Mouse (Mus musculus): ENCODE data around the gene Olfr958. TPM values are rescaled to one million over a fixed set of nuclear protein-coding genes. Genes with fewer than 3 reads are reported as not detected.

The Olfr958 gene
- not detected for total RNA-seq (2018; cell fraction: chromatin; rRNA removed)
- total RNA-seq (2018; cell fraction: cytosol; rRNA removed): not detected
- total RNA-seq (2018; cell fraction: nucleus; rRNA removed): not detected
- polyA plus RNA-seq (2018): not detected in 3 replicates

DNA sequence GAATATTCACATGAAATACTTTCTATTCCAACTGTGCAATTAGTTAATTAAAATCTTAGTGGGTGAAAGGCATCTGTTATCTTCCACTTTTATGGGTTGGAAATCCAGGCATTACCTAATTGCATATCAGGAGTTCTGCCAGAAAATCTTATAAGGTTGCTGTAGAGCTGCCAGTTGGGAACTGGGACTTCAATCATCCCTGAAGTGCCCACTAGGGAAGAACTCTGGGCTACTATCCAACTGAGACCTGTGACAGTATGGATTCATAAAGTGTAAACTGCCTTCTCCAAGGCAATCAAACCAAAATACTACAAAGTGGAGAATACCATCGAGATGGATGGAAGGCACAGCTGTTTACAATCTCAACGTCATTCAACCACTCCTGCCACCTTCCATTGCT is at the start of gene Olfr958:
Olfr958 (minus strand) TSS at position 109 of the 400 bp plus-strand sequence.
- Histone ChIP-seq H3K79me2 (ENCODE audit: inconsistent target) (no peaks in the 10 kb centered on the region), H3K4me3 (ENCODE audit: inconsistent target) (no peak within 1 kb of the TSS), H3K27ac (no peak within 1 kb of the TSS), H3K36me3 (ENCODE audit: inconsistent target) (no peaks in the 10 kb centered on the region)
- WGBS (ENCODE audit: missing documents): 75% methylated on average over 2 of the region's 2 CpGs

DNA sequence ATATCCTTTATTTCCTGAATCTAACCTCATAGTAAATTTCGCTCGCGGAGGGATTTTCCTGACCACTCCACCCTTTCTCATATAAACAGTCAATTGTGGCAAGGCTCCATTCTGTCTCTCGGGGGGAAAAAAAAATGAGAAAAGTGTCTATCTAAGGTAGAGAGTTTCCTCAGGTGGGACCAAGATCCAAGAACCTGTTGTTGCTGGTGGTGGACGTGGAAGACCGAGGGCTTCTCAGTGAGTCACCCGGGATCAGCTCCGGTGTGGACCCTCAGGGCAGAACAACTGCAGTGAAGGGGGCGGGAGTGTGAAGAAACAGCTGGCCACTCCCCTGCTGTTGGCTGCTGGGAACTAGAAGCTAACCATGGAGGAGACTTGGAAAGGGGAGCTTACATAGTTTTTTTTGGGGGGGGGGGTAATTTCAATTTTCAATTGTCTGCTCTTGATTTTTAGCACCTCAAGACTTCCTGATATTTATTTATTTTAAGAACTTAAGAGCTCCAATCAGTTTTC is 49.5 kb upstream of the Olfr958 start:
- 11% methylated on average over 9 of the region's 9 CpGs for WGBS (ENCODE audit: missing documents)
- Histone ChIP-seq H3K4me3 (ENCODE audit: inconsistent target) (no peak overlapping the region), H3K27ac (no peak overlapping the region), H3K36me3 (ENCODE audit: inconsistent target) (no peaks in the 10 kb centered on the region), H3K79me2 (ENCODE audit: inconsistent target) (no peaks in the 10 kb centered on the region)

DNA sequence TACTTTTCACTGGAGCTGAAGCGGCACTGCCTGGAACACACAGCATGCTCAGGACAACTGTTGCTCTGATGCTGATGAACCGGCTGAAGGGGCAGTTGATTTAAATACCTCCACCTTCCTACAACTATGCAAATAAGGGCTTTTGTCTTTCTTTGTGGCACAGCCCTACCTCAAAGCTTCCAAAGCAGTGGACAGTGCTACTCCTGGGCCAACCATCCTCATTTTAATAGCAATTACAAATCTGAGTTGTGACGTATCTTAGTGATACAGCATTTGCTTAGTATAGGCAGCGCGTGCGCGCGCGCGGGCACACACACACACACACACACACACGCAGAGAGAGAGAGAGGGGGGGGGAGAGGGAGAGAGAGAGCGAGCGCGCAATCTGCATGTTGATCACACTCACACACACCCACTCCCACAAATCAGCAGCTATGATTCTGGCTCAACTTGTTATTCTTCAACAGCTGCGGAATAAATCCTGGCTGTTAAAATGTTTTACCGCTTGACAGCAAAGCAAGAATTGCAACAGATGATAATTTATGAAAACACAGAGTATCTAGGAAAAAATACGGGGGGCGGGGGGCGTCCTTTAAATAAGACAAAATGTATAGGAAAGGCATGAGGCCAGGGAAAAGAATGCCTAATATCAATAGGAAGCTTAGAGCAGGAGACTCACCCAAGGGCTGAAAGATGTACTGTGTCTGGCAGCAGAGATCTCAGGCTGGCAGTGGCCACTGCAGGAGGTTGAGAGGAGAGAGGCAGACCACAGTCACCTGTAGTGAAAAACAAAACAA is 48.9 kb upstream of the Olfr958 start:
- H3K79me2 ChIP-seq (ENCODE audit: inconsistent target): no peaks in the 10 kb centered on the region
- H3K36me3 ChIP-seq (ENCODE audit: inconsistent target): no peaks in the 10 kb centered on the region
- WGBS (ENCODE audit: missing documents): 2% methylated on average over 16 of the region's 19 CpGs
- H3K4me3 ChIP-seq (ENCODE audit: inconsistent target): no peak overlapping the region
- H3K27ac ChIP-seq: no peak overlapping the region

DNA sequence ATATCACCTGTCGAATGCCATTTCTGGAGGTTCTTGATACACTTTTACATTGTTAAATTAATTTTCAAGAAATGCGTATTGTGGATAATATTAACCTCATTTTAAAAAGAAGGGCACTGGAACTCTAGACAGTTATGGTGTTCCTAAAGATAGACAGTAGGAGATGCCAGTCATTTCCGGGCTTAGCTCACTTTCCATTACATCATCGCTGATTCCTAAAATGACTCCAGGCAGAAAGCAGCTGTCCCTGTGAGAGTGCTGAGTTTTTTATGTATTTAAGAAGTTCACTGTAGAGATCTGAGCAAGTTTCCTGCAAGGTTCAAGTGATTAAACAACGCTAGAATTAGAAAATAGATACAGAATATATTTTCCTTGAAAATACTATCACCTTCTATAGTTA is 23.2 kb upstream of the Olfr958 start:
- H3K27ac ChIP-seq: no peak overlapping the region
- H3K36me3 ChIP-seq (ENCODE audit: inconsistent target): no peaks in the 10 kb centered on the region
- WGBS (ENCODE audit: missing documents): 86% methylated on average over 5 of the region's 5 CpGs
- H3K79me2 ChIP-seq (ENCODE audit: inconsistent target): no peaks in the 10 kb centered on the region
- no peak overlapping the region for H3K4me3 ChIP-seq (ENCODE audit: inconsistent target)

DNA sequence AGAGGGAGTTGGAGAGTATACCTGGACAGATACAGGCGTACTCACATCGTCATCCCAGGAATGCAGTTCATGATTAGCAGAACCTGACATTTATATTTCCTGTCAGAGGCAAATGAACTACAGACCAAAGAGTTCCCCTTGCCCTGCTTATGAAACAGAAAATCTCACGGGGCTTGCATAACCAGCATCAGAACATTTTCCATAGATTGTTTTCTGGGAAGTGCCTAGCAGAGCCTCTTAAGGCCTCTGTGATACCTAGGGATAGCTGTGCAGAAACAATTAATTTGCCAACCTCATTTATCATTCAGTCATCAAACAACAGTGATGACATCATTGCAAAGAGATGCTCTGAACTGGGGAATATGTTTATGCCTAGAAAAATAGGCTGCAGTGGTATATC is 21.6 kb upstream of the Olfr958 start, which contains the start of gene Olfr959:
Olfr959 (minus strand) TSS at position 101 of the 400 bp plus-strand sequence.
- Histone ChIP-seq H3K4me3 (ENCODE audit: inconsistent target) (no peak within 1 kb of the TSS), H3K36me3 (ENCODE audit: inconsistent target) (no peaks in the 10 kb centered on the region), H3K27ac (no peak within 1 kb of the TSS), H3K79me2 (ENCODE audit: inconsistent target) (no peaks in the 10 kb centered on the region)
- WGBS (ENCODE audit: missing documents): 82% methylated on average over 3 of the region's 3 CpGs

DNA sequence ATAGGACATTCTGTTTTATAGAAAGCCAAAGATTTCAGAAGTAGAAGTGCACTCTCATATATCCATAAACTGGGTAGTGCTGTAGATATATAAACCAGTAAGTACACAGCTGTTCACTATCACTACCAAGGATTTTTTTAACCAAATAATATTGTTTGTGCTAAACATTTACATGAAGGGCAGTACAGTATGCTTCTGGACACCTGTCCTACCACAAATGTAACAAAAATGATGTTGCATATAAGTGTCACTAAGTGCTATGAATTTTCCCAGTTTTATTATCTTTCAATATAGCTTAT is 4.4 kb upstream of the Olfr958 start:
- no peaks in the 10 kb centered on the region for H3K36me3 ChIP-seq (ENCODE audit: inconsistent target)
- H3K79me2 ChIP-seq (ENCODE audit: inconsistent target): no peaks in the 10 kb centered on the region
- no peak overlapping the region for H3K27ac ChIP-seq
- no peak overlapping the region for H3K4me3 ChIP-seq (ENCODE audit: inconsistent target)

DNA sequence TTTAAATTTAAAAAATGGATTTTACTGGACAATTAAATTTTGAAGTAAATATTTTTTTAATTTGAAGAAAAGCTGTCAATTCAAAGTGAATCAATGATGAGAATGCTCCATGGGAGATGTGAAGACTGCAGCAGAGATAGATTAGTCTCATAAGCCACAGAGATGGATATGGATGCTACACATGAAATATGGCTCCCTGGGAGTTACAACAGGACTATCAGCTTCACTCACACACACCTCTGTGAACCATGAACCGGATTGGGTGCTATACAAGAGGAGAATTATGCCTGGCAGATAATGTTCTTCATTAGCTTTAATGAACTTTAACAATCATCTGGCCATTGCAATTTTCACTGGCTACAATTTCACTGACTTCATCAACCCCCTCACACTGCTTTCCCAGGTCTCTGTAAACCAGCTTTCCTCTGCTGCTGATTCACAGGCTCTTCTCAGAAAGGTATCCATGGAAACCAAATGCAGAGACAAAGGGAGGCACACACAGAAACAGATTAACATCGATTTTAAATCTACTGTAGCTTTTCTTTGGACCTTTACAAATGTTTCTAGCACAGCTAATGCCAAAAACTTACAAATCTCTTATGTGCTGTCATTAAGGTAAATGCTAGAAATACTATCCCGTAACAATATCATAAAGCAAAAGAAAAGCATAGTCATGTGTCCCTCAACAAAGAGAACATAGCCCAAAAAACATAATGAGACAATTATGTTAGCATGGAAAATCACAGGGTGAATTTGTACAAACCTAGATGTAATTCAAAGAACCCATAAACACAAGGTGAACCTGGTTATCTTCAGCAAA is 3.9 kb upstream of the Olfr958 start:
- Histone ChIP-seq H3K27ac (no peak overlapping the region), H3K4me3 (ENCODE audit: inconsistent target) (no peak overlapping the region), H3K79me2 (ENCODE audit: inconsistent target) (no peaks in the 10 kb centered on the region), H3K36me3 (ENCODE audit: inconsistent target) (no peaks in the 10 kb centered on the region)
- WGBS (ENCODE audit: missing documents): 60% methylated on average over 3 of the region's 3 CpGs

DNA sequence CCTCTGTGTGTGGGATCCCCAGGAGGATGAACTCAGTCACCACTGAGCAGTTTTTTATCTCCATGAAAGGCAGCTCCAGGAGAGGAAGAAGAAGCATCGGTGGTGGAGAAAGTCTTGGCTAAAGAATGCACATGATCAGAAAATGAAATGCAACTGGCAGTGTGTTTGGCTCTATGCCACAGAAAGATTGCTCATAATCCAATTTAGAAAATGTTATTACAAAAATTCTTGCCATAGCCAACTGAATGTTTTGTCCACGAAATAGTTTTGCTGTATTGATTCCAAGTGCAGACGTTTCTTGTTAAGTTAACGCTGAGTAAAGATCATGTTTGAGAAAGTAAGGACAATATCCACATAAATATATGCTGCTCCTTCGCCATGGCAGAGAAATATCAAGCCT is 3.0 kb downstream of the Olfr958 start:
- Histone ChIP-seq H3K36me3 (ENCODE audit: inconsistent target) (no peaks in the 10 kb centered on the region), H3K4me3 (ENCODE audit: inconsistent target) (no peak overlapping the region), H3K27ac (no peak overlapping the region), H3K79me2 (ENCODE audit: inconsistent target) (no peaks in the 10 kb centered on the region)
- WGBS (ENCODE audit: missing documents): 91% methylated on average over 4 of the region's 5 CpGs

DNA sequence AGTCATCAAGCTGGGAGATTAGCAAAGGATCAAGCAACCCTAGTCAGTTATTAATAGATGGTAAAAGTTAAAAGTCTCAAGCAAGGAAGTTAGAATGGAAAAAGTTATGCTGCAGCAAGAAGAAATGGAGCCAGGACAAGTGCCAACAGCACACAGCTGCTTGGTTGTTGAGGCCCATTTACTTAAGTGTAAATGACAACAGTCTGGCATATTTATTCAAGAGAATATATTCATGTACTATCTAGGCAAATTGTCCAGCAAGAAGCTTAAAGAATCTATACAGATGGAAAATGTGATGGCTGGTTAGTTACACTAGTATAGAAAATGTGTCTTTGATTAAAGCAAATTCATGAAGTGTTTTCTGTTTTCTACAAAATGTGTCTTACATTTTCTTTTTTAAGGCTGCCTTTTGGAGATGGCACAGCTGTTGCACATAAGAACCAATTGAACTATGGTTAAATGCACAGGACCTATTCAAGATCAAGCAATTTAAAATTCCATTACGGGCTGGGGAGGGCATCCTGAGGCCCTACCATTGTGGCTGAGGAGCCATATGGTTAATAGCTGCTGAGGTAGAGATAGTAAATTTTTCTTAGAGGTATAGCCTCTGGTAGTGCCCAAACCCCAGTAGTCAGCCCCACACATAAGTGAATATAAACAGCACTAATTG is 30.1 kb downstream of the Olfr958 start:
- 82% methylated on average over 1 of the region's 1 CpGs for WGBS (ENCODE audit: missing documents)
- no peak overlapping the region for H3K4me3 ChIP-seq (ENCODE audit: inconsistent target)
- no peak overlapping the region for H3K27ac ChIP-seq
- H3K36me3 ChIP-seq (ENCODE audit: inconsistent target): no peaks in the 10 kb centered on the region
- no peaks in the 10 kb centered on the region for H3K79me2 ChIP-seq (ENCODE audit: inconsistent target)

DNA sequence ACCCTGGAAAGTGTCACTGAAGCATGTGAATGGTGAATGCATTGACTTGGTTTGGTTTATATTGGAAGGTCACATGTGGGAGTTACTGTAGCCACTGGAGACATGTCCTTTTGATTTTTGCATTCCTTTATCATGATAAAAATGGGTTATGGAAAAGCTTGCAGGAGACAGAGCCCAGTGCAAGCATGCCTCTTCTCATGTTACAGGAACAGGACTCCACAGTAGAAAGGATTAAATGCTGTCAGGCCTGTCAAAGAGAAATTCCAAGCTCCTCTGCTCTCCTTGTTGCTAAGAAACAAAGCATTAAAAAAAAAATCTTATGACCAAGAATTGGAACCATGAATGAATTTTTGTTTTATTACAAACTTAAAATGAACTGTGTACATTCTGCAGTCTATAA is 35.3 kb downstream of the Olfr958 start:
- H3K79me2 ChIP-seq (ENCODE audit: inconsistent target): no peaks in the 10 kb centered on the region
- no peak overlapping the region for H3K27ac ChIP-seq
- H3K36me3 ChIP-seq (ENCODE audit: inconsistent target): no peaks in the 10 kb centered on the region
- no peak overlapping the region for H3K4me3 ChIP-seq (ENCODE audit: inconsistent target)

DNA sequence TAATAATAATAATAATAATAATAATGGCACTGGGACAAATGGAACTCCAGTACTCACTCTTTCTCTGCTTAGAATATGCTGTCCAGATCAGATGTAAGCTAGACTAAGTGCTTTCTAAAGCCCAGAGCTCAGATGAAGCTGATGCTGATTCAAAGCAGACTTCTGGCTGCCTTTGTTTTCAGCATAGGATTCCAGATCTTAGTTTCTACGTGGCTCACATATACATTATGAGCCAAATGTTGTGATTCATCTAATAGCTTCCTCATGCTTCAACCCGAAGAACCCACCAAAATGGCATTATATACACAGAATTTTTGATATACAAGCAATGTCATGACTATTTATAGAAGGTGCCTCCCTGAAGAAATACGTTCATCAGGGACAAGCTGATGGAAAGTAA is 38.3 kb downstream of the Olfr958 start, which contains the start of gene Olfr957:
Olfr957 (minus strand) TSS at position 279 of the 400 bp plus-strand sequence.
- Histone ChIP-seq H3K79me2 (ENCODE audit: inconsistent target) (no peaks in the 10 kb centered on the region), H3K36me3 (ENCODE audit: inconsistent target) (no peaks in the 10 kb centered on the region), H3K4me3 (ENCODE audit: inconsistent target) (no peak within 1 kb of the TSS), H3K27ac (no peak within 1 kb of the TSS)
- WGBS (ENCODE audit: missing documents): 84% methylated on average over 3 of the region's 3 CpGs

DNA sequence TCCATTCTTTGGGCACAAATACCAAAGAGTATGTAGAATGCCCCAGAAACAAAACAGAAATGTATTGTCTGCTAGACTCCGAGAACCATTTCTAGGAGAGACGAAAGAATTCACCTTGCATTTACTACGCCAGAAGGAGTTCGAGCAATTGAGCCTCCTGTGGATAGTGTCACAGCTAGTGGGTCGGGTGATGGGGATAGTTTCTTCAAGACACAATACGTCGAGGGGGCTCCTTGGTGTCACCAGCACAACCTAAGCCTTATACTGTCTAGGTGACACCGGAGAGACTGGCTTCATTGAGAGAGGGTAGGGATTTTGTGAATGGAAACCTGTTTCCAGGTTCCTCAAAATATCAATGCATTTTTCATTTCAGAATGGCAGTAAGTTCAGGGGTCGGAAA is 44.4 kb downstream of the Olfr958 start:
- WGBS (ENCODE audit: missing documents): 92% methylated on average over 9 of the region's 9 CpGs
- Histone ChIP-seq H3K4me3 (ENCODE audit: inconsistent target) (no peak overlapping the region), H3K79me2 (ENCODE audit: inconsistent target) (no peaks in the 10 kb centered on the region), H3K27ac (no peak overlapping the region), H3K36me3 (ENCODE audit: inconsistent target) (no peaks in the 10 kb centered on the region)

DNA sequence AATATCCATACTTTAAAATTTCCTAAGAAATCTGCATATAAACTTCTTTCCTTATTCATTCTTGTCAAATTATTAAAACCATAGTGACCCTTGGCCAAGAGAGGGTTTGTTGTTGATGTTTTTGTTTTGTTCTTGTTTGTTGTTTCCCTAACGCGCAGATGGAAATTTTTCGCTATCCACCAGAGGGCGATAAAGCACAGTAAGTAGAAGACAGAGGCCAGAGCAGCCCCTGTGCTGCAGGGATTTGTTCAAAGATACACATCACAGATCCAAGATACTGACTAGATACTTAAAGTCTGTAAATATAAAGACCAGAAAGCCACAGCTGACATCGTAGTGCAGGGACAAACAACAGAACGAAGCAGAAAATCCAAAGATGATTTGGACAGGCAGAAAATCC is 44.9 kb downstream of the Olfr958 start:
- WGBS (ENCODE audit: missing documents): 15% methylated on average over 6 of the region's 6 CpGs
- H3K4me3 ChIP-seq (ENCODE audit: inconsistent target): no peak overlapping the region
- no peak overlapping the region for H3K27ac ChIP-seq

More for the DNA sequence above, 44.9 kb downstream of the Olfr958 start:
- H3K79me2 ChIP-seq (ENCODE audit: inconsistent target): no peaks in the 10 kb centered on the region
- no peaks in the 10 kb centered on the region for H3K36me3 ChIP-seq (ENCODE audit: inconsistent target)
